Mouse (Mus musculus) liver, adult 2 months (tissue): ENCODE measurements around the gene Tstd1.

Experiments
- CTCF ChIP-seq: fragments of 200-500 bp; IDR thresholded peaks from 2 replicates; pipeline ENCODE4 v1.5.1; 2011; ENCODE audit warnings: low read depth, low read length, control low read depth
- POLR2A ChIP-seq: fragments of 200-500 bp; IDR thresholded peaks from 2 replicates; pipeline ENCODE4 v1.6.1; 2011; ENCODE audit warnings: low read length, control low read depth; ENCODE audit not compliant: insufficient read depth; ENCODE audit errors: extremely low read depth

DNA sequence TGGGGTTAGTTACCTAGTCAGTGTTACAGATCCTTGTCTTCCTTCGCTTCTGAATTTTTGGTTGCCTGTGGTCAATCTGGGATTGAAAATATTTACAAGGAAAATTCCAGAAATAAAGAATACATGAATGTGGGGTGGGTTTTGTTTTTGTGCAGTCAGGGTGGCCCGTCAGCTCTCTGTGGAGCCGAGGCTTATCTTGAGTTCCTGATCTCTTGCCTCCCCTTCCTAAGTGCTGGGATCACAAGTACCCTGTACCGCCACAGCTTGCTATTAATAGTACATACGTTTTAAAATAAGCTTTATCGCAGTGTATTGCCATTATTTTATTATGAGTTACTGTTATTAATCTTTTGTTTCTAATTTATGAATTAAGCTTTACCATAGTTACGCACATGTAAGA, 28.2 kb downstream of the Tstd1 start:
- no peak for TF ChIP-seq POLR2A
- no peak for TF ChIP-seq CTCF
